Mouse (Mus musculus) bone marrow, adult 2 months (tissue): ENCODE data around the gene Gm10778.

Experiments
- CTCF ChIP-seq: fragments of 200-500 bp; IDR thresholded peaks from 2 replicates; pipeline ENCODE4 v1.5.1; 2011; ENCODE audit warnings: low read length, control low read depth; ENCODE audit not compliant: control insufficient read depth, insufficient read depth
- POLR2A ChIP-seq: fragments of 200-500 bp; IDR thresholded peaks from 2 replicates; pipeline ENCODE4 v1.6.1; 2011; ENCODE audit warnings: low read depth, mild to moderate bottlenecking, control low read depth, low read length, borderline replicate concordance; ENCODE audit not compliant: control insufficient read depth

- no peak for TF ChIP-seq CTCF
- TF ChIP-seq POLR2A, result no peak
Measured at GRCm38 (mm10) chr10:81600096-81600495, 48.8 kb upstream of the Gm10778 start.
